Mouse (Mus musculus) MN1 (cell line): ENCODE measurements at regions not wholly inside any gene's neighbourhood (a gene's known extent, or its start where the extent isn't known, plus 50 kb on each side); places are given as distances from the start of the nearest gene placed in this dataset.

Experiments
- DNase-seq: peaks from one replicate; pipeline ENCODE4 v3.0.0-alpha.2; 2016; ENCODE audit warnings: low spot score

DNA sequence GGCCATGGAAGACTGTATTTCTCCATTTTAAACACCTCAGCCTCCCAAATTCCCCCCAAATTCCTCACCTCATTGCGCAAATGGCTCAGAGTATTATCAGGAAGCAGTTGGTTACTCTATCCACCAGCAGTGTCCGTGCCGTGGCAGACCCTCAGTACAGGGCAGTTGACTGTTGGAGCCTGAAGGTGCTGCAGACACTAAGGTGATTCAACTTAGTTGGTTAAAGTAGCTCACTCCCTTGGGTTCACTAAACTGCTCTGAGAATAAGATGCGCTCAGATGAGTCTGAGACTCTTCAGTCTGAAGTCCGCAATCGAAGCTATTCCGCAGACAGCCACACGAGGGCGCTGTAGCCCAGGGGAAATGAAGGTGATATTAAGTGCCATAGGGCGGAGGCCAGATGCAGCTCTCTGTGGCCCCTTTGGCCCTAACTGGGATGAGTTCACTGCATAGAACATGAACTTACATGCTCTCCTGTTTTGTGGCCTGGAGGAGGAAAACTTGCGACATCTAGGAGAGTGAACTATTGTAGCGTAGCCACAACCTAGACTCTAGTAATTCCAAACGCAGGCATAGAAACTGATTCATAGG is 62.9 kb downstream of the Amer3 start:
- DNase-seq = peak; percentile 30

DNA sequence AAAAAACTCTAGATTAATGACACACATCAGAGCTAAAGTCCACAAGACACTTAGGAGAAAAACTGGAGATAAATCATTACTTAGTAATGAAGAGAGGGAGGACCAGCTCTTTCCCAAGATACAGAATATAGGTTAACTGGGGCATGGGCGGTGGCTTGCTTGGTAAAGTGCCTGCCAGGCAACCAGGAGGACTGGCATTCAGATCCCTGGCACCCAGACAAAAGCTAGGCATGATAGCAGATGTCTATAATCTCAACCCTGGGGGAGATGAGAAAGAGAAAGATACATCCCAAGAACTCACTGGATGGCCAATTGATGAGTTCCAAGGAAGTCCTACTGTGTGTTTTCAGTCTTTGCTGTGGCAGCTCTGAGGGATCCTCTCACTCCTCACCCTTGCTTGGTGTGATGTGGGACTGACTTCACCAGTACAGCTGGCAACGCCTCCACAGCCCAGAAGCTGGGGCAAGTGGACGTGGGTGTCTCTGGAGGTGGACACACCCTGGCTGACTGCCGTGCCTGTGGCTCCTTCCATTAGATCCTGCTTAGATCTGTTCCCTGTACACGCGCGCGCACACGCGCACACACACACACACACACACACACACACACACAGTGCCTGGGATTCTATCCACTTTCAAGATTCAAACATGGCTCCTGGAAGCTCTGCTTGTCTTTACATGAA is 74.6 kb downstream of the Amer3 start:
- no peak for DNase-seq

DNA sequence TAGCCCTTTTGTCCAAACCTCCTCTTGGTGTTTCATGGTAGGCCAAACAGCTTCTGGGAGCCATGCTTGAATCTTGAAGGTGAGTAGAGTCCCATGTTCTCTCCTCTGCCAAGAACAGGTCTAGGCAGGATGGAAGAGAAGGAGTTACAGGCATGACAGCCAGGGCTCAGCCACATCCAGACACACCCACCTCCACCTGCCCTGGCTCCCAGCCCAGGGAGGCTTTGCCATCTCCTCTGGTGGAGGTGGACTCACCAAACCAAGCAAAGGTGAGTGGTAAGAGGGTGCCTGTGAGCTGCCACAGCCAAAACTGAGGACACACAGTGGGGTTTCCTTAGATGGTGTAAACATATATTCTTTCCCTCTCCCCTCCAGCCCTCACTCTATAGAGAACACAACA is 78.0 kb downstream of the Amer3 start:
- DNase-seq = no peak

GRCm38 (mm10) chr1:34663875-34664547 is 84.6 kb downstream of the Amer3 start:
- DNase-seq = no peak

GRCm38 (mm10) chr1:34664816-34665511 is 85.5 kb downstream of the Amer3 start:
- no peak for DNase-seq

GRCm38 (mm10) chr1:34665512-34665854 is 86.0 kb downstream of the Amer3 start:
- no peak for DNase-seq

DNA sequence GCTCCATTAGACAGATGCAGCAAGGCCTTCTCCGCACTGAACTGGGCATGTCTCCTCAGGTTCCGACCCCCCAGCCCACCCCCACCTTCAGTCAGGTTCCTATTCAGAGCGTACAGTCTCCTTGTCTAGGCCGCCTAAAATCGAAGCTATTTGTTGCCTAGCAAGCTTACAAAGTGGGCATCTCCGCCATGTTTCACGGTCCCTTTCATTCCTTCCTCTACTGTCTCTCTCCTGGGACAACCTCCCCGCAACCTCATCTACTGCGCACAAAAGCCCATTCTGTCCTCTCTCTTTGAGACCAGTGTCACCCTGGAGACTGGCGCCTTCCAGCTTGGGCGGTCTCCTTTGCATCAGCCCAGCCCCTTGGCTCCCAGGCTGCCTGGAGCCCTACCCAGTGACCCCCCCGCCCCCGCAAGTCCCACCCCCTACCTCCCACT is 86.8 kb downstream of the Amer3 start:
- no peak for DNase-seq

- no peak for DNase-seq
Observed at GRCm38 (mm10) chr1:34677105-34677741, 97.8 kb downstream of the Amer3 start.

- DNase-seq = no peak
Observed at GRCm38 (mm10) chr1:34677832-34678733, 98.6 kb downstream of the Amer3 start.

- DNase-seq = no peak
Observed at GRCm38 (mm10) chr1:34678734-34679068, 99.2 kb downstream of the Amer3 start.

- DNase-seq = no peak
Observed at GRCm38 (mm10) chr1:34686539-34686938, 107.1 kb downstream of the Amer3 start.

- DNase-seq = no peak
Observed at GRCm38 (mm10) chr1:34696533-34696932, 117.1 kb downstream of the Amer3 start.

DNA sequence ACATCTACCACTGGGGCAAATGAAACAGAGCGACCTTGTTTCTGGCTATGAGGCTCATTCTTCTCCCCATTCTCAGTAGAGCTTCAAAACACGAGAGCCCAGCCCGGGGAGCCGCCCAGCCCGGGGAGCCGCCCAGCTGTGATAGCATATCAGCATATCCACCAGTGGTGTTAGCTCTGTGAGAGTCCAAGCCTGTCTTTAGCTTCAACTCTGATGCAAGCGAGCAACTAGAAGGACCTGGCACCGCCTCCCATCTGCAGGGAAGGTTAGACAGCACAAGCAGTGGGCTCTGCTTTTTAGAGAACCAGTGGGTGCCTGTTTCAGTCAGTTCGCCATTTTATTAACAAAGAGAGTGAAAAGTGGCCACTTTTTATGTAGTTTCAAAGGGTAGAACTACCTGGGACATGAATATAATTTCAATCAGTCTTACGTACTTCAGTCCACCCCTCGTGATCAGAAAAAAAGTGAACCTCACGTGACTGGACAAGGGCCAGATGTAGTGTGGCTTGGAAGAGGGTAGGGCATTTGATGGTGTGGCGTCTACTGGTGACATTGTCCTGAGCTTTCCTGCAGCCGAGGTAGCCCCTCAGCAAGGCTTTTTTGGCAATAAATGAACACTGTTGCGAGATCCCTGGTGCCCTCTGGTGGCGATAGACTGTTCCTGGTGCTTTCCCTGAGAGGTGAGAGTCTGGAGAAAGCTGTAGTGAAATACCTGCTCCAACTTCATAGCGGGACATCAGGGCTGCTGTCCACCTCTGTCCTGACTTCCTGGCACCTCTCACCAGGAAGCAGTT is 121.0 kb downstream of the Amer3 start:
- peak; percentile 30 for DNase-seq

DNA sequence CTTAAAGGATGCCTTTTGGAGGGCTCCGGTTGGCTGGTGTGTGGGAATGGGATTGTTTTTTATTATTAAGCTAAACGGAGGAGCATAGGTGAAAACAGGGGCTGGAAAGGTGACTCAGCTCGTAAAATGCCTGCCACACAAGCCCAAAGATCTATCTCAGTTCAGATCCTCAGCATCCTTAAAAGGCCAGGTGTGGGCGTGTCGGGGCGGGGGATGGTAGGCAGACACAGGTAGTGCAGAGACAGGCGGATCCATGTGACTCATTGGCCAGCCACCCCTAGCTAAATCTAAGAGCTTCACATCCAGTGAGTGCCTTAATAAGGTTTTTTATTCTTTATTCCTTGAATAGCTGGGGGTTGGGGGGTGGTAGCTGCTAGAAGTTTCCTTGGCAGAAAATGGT is 122.0 kb downstream of the Amer3 start:
- DNase-seq = no peak

GRCm38 (mm10) chr1:34709089-34709488 is 129.6 kb downstream of the Amer3 start:
- DNase-seq = no peak

- no peak for DNase-seq
Observed at GRCm38 (mm10) chr1:34722674-34723073, 120.2 kb downstream of the Fam168b start.

DNA sequence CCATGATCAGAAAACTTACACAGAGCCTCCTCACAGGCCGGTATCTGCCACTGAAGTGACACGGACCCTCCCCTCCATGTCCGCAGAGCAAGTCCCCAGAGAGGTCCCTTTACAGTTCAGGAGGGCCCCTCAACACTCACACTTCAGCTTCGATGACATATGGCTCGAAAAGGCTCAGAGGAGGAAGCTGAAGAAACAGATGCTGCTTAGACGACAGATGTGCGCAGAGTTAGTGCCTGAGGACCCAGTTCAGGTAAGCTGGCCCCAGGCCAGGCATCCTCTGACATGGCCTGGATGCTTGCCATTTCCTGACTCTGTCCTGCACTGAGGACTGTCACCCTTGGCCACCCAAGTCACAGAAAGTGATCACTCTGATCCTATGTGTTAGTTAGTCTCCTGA is 110.7 kb downstream of the Fam168b start:
- DNase-seq = no peak

GRCm38 (mm10) chr1:34733026-34733913 is 109.6 kb downstream of the Fam168b start:
- no peak for DNase-seq

DNA sequence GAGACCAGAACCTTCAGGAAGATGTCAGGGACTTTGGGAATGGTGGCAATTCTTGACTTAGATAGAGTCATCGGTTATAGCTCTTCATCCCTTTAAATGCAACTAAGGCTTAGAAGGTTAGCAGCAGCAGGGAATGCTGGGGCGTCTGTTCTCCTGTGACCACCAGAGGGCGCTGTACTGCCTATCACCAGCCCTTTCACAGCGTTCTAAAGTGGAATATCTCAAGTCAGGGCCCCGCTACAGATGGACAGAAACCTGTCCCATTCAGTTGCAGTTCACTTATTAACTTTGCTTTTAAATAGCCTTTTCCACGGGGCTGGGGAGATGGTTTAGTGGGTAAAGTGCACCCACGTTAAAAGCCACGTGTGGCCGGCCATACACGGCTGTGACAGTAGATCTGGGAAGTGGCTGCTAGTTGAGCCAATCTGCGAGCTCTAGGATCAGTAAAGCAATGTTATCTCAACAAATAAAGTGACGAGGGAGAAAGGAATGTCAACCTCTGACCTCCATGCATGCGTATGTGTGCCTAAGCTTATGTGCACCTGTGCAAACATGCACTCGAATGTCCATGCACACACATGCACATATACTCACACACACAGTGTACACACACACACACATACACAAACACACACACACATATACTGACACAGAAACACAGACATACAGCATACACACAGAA is 104.3 kb downstream of the Fam168b start:
- peak; percentile 28 for DNase-seq
